Mouse (Mus musculus) kidney, postnatal 0 days (tissue): ENCODE results near the gene Cep170b. TPM values are rescaled to one million over a fixed set of nuclear protein-coding genes. Genes with fewer than 3 reads are reported as not detected.

Experiments used
- ATAC-seq: fragments of 200-750 bp; cut with Nextera tagmentation; replicated peaks from 2 replicates; pipeline ENCODE4 v1.8.0; 2017; ENCODE audit warnings: low read depth, moderate number of reproducible peaks, moderate TSS enrichment, moderate library complexity; ENCODE audit not compliant: low FRiP score
- DNase-seq: peaks from one replicate; pipeline ENCODE4 v3.0.0-alpha.2; 2016; ENCODE audit warnings: low spot score
- H3K27ac ChIP-seq: fragments of 300-500 bp; sonication (generic); 2 replicates; pipeline ENCODE4 v1.5.1; 2014; ENCODE audit warnings: mild to moderate bottlenecking
- H3K27me3 ChIP-seq: fragments of 300-500 bp; sonication (generic); 2 replicates; pipeline ENCODE4 v1.6.1; 2014; ENCODE audit warnings: low read length, mixed read lengths; ENCODE audit not compliant: insufficient read depth
- H3K36me3 ChIP-seq: fragments of 300-500 bp; sonication (generic); 2 replicates; pipeline ENCODE4 v1.6.1; 2014; ENCODE audit warnings: low read length, mixed read lengths; ENCODE audit not compliant: insufficient read depth
- H3K4me1 ChIP-seq: fragments of 300-500 bp; sonication (generic); replicated peaks from 2 replicates; pipeline ENCODE4 v1.6.1; 2014; ENCODE audit warnings: antibody characterized with exemption, low read length, mixed read lengths; ENCODE audit not compliant: insufficient read depth
- H3K4me2 ChIP-seq: fragments of 300-500 bp; sonication (generic); 2 replicates; pipeline ENCODE4 v1.6.1; 2014; ENCODE audit warnings: mild to moderate bottlenecking, low read length, moderate library complexity, mixed read lengths
- H3K4me3 ChIP-seq: fragments of 300-500 bp; sonication (generic); replicated peaks from 2 replicates; pipeline ENCODE4 v1.5.1; 2014; ENCODE audit warnings: low read depth, low read length
- H3K9ac ChIP-seq: fragments of 300-500 bp; sonication (generic); 2 replicates; pipeline ENCODE4 v1.6.1; 2014; ENCODE audit warnings: low read depth, low read length
- H3K9me3 ChIP-seq: fragments of 300-500 bp; sonication (generic); replicated peaks from 2 replicates; pipeline ENCODE4 v1.6.1; 2016; ENCODE audit warnings: low read length, inconsistent platforms, mixed read lengths
- CTCF ChIP-seq: IDR thresholded peaks from 2 replicates; pipeline ENCODE4 v1.5.1; 2016; ENCODE audit warnings: antibody characterized with exemption, low read depth, mild to moderate bottlenecking, moderate library complexity
- WGBS: fragments of 180-500 bp; shearing (Covaris S2); extraction: QIAGEN DNeasy Blood & Tissue Kit; methylation state at CpG from one replicate; pipeline ENCODE4 v1.1.7; 2014; 5-methylcytosine and 5-hydroxymethylcytosine counted together
- polyA plus RNA-seq: library from polyadenylated mRNA; unstranded; fragments of >200 nt; fragmentation: Nextera tagmentation; extraction: Ambion mirVana; gene quantifications from 2 replicates; pipeline ENCODE4 v1.2.1, GENCODE M21; 2015

The Cep170b gene
- polyA plus RNA-seq, 1 experiment from 2014 or later, result 13.6 TPM

DNA sequence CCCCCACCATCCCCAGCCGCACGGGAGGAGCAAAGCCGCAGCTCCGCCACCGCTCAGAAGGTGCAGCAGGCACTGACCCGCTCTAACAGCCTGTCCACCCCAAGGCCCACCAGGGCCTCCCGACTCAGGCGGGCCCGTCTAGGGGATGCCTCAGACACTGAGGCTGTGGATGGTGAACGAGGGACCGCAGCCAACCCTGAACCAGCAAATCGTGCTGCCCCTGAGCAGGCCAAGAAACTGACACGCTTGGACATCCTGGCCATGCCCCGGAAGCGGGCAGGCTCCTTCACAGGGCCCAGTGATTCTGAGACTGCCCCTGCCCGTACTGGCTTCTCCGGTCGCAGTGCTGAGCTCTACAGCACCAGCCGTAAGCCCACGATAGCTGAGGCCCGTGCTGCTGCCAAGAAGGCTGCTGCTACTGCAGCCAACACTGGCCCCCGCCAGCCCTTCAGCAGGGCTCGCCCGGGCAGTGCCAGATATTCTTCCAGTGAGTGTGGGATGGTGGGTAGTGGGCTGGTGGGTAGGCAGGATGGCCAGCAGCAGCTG, 18.8 kb downstream of the Cep170b start:
- H3K27ac ChIP-seq, result no peak overlapping the region
- H3K9ac ChIP-seq, result no peak overlapping the region
- H3K4me3 ChIP-seq, result no peak overlapping the region
- ATAC-seq, result no peak
- peaks cover 52% of the 10 kb centered on the region for H3K36me3 ChIP-seq
- no peaks in the 10 kb centered on the region for H3K27me3 ChIP-seq
- no peaks in the 10 kb centered on the region for H3K9me3 ChIP-seq
- 93% methylated on average over 24 of the region's 24 CpGs for WGBS
- no peaks in the 10 kb centered on the region for H3K4me1 ChIP-seq
- H3K4me2 ChIP-seq, result no peak overlapping the region
- DNase-seq, result no peak
- no peak for TF ChIP-seq CTCF

DNA sequence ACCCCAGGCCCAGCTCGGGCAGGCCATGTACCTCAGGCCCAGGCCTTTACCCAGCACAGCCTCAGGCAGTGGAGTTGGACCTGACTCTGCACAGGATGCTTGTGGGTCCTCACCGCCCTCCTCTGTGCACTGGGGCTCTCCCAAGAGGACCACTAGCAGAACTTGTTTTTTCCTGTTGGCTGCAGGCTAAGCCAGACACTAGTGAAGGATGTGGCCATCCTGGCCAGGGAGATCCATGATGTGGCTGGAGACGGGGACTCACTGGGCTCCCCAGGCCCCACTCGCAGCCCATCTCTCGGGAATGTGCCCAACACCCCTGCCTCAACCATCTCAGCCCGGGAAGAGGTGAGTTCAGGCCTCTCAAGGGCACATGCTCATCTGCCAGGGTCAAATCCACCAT, 22.5 kb downstream of the Cep170b start:
- no peak overlapping the region for H3K4me3 ChIP-seq
- peaks cover 38% of the 10 kb centered on the region for H3K36me3 ChIP-seq
- WGBS, result 55% methylated on average over 6 of the region's 6 CpGs
- no peak overlapping the region for H3K4me2 ChIP-seq
- ATAC-seq, result peak; percentile 6; the same call in 1 of the 2 replicates
- no peak overlapping the region for H3K9ac ChIP-seq
- H3K9me3 ChIP-seq, result no peaks in the 10 kb centered on the region
- TF ChIP-seq CTCF, result no peak
- no peaks in the 10 kb centered on the region for H3K4me1 ChIP-seq
- H3K27me3 ChIP-seq, result no peaks in the 10 kb centered on the region
- H3K27ac ChIP-seq, result no peak overlapping the region
- no peak for DNase-seq

DNA sequence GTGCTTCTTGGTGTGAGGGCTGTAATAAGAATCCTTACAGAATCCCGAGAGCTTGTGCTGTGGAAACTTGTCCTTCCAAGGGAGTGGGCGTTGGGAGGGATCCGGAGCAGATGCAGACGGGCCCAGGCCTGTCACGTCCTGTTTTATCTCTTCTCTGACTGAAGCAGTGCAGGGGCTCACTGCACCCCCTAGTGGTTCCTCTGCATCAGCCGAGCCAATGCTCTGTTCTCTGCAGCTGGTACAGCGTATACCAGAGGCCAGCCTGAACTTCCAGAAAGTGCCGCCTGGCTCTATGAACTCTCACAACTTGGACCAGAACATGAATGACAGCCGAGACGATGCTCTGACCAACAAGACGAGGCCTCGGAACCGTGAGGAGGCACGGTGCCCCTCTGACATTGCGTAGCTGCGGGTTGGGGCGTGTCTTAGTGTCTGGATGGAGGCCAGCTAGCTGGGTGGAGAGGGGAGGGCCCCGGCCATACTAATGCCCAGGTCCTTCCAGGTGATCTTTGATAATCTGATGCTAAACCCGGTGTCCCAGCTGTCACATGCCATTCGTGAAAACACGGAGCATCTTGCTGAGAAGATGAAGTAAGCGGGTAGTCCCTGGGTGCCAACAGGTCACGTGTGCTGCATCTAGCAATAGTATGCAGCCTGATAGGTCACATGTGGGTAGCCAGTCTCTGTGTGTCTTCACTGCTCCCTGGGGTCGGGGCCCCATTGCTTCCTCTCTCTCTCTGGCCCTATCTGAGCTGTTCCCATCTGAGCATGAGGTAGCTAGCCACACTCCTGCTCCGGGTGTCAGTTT, 23.1 kb downstream of the Cep170b start:
- peak; percentile 93 for DNase-seq
- no peaks in the 10 kb centered on the region for H3K9me3 ChIP-seq
- H3K4me1 ChIP-seq, result no peaks in the 10 kb centered on the region
- no peak overlapping the region for H3K4me3 ChIP-seq
- H3K4me2 ChIP-seq, result no peak overlapping the region
- no peak overlapping the region for H3K27ac ChIP-seq
- H3K27me3 ChIP-seq, result no peaks in the 10 kb centered on the region
- H3K36me3 ChIP-seq, result peaks cover 34% of the 10 kb centered on the region
- ATAC-seq, result peak; percentile 70
- peak; percentile 83 for TF ChIP-seq CTCF
- no peak overlapping the region for H3K9ac ChIP-seq
- WGBS, result 58% methylated on average over 25 of the region's 25 CpGs

DNA sequence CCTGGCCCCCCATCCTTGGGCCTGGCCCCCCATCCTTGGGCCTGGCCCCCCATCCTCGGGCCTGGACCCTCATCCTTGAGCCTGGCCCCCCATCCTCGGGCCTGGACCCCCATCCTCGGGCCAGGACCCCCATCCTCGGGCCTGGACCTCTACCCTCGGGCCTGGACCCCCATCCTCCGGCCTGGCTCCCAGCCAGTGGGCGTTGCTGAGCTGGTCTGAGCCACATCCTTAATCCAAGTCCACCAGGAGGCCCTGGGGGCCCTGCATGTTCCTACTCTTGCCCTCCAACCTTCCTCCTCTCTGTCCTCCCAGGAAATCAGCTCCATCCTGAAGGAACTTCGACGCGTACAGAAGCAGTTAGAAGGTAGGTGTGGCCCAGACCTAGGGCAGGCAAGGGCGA, 24.0 kb downstream of the Cep170b start:
- no peak overlapping the region for H3K4me3 ChIP-seq
- DNase-seq (no peak), ATAC-seq (no peak)
- no peaks in the 10 kb centered on the region for H3K9me3 ChIP-seq
- TF ChIP-seq CTCF, result no peak
- H3K27me3 ChIP-seq, result no peaks in the 10 kb centered on the region
- no peak overlapping the region for H3K27ac ChIP-seq
- 74% methylated on average over 11 of the region's 11 CpGs for whole genome bisulfite sequencing
- H3K4me2 ChIP-seq, result no peak overlapping the region
- no peaks in the 10 kb centered on the region for H3K4me1 ChIP-seq
- H3K9ac ChIP-seq, result peak overlapping the region; percentile 32; the same call in 1 of the 2 replicates
- H3K36me3 ChIP-seq, result peaks cover 25% of the 10 kb centered on the region

DNA sequence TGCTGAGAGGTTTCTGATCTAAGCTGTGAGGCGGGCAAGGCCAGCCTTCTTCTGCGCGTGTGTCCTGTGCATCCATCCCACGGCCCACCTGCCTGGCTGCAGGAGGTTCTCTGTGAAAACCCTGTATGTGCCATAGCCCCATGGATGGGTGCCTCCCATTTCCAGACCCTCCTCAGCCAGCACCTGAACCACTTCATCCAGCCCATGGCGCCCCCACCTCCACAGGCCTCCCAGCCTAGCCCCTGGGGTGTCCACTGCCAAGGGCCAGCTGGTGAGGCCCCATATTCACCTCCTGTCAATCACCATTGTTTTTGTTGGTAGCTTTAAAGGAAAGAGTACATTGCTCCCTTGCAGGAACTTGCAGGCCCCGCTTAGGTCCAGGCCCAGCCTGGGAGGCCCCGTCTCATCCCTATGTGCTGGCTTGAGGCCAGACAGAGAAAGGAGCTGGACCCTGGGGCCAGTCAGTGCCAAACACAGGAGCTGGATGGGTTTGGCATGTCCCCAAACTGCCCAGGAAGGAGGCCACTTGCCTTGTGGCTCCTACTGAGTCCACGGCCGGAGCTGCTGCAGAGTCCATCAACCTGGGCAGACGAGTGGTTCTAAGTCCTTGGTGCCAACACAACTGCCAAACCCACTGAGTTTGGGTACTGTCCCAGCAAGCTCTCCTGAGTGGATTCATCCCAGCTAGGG, 24.8 kb downstream of the Cep170b start:
- H3K36me3 ChIP-seq, result peaks cover 22% of the 10 kb centered on the region
- ATAC-seq (no peak), DNase-seq (no peak)
- no peak overlapping the region for H3K27ac ChIP-seq
- H3K9me3 ChIP-seq, result no peaks in the 10 kb centered on the region
- TF ChIP-seq CTCF, result no peak
- H3K4me3 ChIP-seq, result no peak overlapping the region
- H3K4me2 ChIP-seq, result no peak overlapping the region
- no peak overlapping the region for H3K9ac ChIP-seq
- no peaks in the 10 kb centered on the region for H3K4me1 ChIP-seq
- WGBS, result 82% methylated on average over 10 of the region's 10 CpGs
- no peaks in the 10 kb centered on the region for H3K27me3 ChIP-seq

DNA sequence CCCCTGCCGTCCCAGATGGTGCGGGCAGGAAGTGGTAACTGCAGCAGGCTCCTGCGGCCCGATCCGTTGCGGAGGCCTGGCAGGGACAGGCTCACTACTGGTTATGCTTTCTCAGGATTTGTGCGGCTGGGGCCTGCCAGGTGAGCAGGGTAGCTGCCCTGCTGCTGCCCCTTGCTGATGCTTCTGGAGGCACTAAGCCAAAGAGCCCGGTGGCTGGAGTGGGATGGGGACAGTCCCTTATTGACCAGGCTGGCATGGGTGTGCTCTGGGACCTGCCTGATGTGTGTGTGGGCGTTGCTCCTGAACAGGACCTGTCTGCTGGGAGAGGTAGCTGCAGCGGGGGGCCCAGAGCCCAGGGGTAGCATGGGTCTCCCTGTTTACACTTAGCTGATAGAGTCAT, 25.5 kb downstream of the Cep170b start:
- Histone ChIP-seq H3K27me3 (no peaks in the 10 kb centered on the region), H3K4me3 (no peak overlapping the region), H3K9me3 (no peaks in the 10 kb centered on the region), H3K36me3 (peaks cover 17% of the 10 kb centered on the region), H3K4me2 (no peak overlapping the region), H3K9ac (no peak overlapping the region), H3K4me1 (no peaks in the 10 kb centered on the region), H3K27ac (no peak overlapping the region)
- DNase-seq, result no peak
- no peak for ATAC-seq
- TF ChIP-seq CTCF, result no peak
- WGBS, result 91% methylated on average over 10 of the region's 10 CpGs
